Mouse (Mus musculus) testis, adult 2 months (tissue): Measurements from ENCODE around the gene Cacna1a.

ENCODE experiments used
- CTCF ChIP-seq: fragments of 200-500 bp; IDR thresholded peaks from 2 replicates; pipeline ENCODE4 v1.5.1; 2012; ENCODE audit warnings: low read depth, mild to moderate bottlenecking, inconsistent platforms, low read length, moderate library complexity; ENCODE audit not compliant: control insufficient read depth, insufficient read depth, insufficient replicate concordance
- POLR2A ChIP-seq: fragments of 200-500 bp; IDR thresholded peaks from 2 replicates; pipeline ENCODE4 v1.6.1; 2012; ENCODE audit warnings: low read depth, mild to moderate bottlenecking, inconsistent platforms, low read length, moderate library complexity; ENCODE audit not compliant: control insufficient read depth

DNA sequence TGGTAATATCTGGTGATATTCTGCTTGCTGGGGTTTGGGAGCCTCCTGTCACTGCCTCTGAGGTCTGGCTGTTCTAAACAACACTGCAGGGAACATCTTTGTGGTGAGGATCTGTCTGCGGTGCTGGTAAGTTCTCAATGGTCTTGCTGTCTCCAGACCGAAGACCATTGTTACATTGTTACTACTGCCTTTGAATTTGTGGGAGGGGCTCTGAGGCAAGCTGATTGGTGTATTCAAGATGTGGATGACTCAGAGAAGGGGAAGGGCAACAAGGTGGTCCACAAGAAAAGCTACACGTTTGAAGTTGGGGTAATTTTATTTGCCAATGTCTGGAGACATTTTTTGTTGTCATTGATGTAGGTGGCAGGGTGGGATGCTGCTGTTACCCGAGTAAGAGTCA lies 40.8 kb downstream of the Cacna1a start:
- TF ChIP-seq CTCF: no peak
- TF ChIP-seq POLR2A: no peak
